In genomic region chr10:28103924-28104323, GRCm38 (mm10) we compare ENCODE assay signal across 22 mouse cellular contexts.
"Had no signal": no experiment of that assay in that cellular context is flagged by ENCODE, and none has a peak within 500 bp of the region (broad histone marks: within the 10 kb centered on the region; RNA-seq: fewer than 3 reads in every experiment).

No protein-coding gene starts in this region.

- H3K9me3 ChIP-seq: kidney, embryonic 15.5 days; lung, embryonic 15.5 days; midbrain, embryonic 10.5 days; midbrain, embryonic 13.5 days; neural tube, embryonic 13.5 days; stomach, embryonic 15.5 days had no signal

- H3K4me3 ChIP-seq: kidney, embryonic 15.5 days; layer of hippocampus, adult 2 months; lung, embryonic 15.5 days; megakaryocyte, embryonic 14.5 days; midbrain, embryonic 10.5 days; midbrain, embryonic 13.5 days; myocyte; neural tube, embryonic 13.5 days; stomach, embryonic 15.5 days had no signal

- ATAC-seq: midbrain, embryonic 13.5 days; midbrain, embryonic 16.5 days had no signal

- H3K27ac ChIP-seq: kidney, embryonic 15.5 days; layer of hippocampus, adult 2 months; liver, embryonic 14.5 days; lung, embryonic 15.5 days; midbrain, embryonic 10.5 days; midbrain, embryonic 13.5 days; neural tube, embryonic 13.5 days; stomach, embryonic 15.5 days had no signal

- H3K27me3 ChIP-seq: kidney, embryonic 15.5 days; lung, embryonic 15.5 days; megakaryocyte, embryonic 14.5 days; midbrain, embryonic 13.5 days; neural tube, embryonic 13.5 days; stomach, embryonic 15.5 days had no signal

- H3K4me2 ChIP-seq: kidney, embryonic 15.5 days; liver, embryonic 11.5 days; lung, embryonic 15.5 days; midbrain, embryonic 13.5 days; neural tube, embryonic 13.5 days; stomach, embryonic 15.5 days had no signal

- H3K9ac ChIP-seq: kidney, embryonic 15.5 days; liver, embryonic 14.5 days; lung, embryonic 15.5 days; midbrain, embryonic 13.5 days; neural tube, embryonic 13.5 days; stomach, embryonic 15.5 days had no signal

- H3K36me3 ChIP-seq: kidney, embryonic 15.5 days; lung, embryonic 15.5 days; midbrain, embryonic 10.5 days; midbrain, embryonic 13.5 days; neural tube, embryonic 13.5 days; stomach, embryonic 15.5 days had no signal

- H3K4me1 ChIP-seq: megakaryocyte, embryonic 14.5 days; midbrain, embryonic 13.5 days; neural tube, embryonic 13.5 days had no signal

- DNase-seq: kidney, adult 18-20 months; kidney, postnatal 14 days; layer of hippocampus, adult 9-11 months; lung, adult 18-20 months; lung, postnatal 10 days; lung, postnatal 36 days; retina, postnatal 1 day; right cerebral cortex, postnatal 25 days; spleen, adult 18-20 months; thymus, postnatal 25 days had no signal
